Mouse (Mus musculus) heart, adult 2 months (tissue): ENCODE measurements around the gene Me1. TPM values are rescaled to one million over a fixed set of nuclear protein-coding genes. Genes with fewer than 3 reads are reported as not detected.

ENCODE experiments used
- DNase-seq, 2 experiments: peaks; one replicate each; pipeline ENCODE4 v3.0.0; 2021
- H3K27ac ChIP-seq: fragments of 200-600 bp; 2 replicates; pipeline ENCODE4 v1.8.1; 2022
- H3K27me3 ChIP-seq: fragments of 200-500 bp; 2 replicates; pipeline ENCODE4 v1.6.1; 2012; ENCODE audit warnings: mild to moderate bottlenecking, low read length, inconsistent platforms, mixed read lengths; ENCODE audit not compliant: control insufficient read depth, insufficient read depth
- H3K36me3 ChIP-seq: fragments of 200-500 bp; 2 replicates; pipeline ENCODE4 v1.6.1; 2012; ENCODE audit warnings: low read length, inconsistent platforms; ENCODE audit not compliant: control insufficient read depth, insufficient read depth
- H3K4me1 ChIP-seq: fragments of 200-500 bp; 2 replicates; pipeline ENCODE4 v1.6.1; 2011; ENCODE audit warnings: low read length; ENCODE audit not compliant: control insufficient read depth, insufficient read depth
- H3K4me3 ChIP-seq: fragments of 200-600 bp; 2 replicates; pipeline ENCODE4 v1.8.1; 2022
- H3K79me2 ChIP-seq: fragments of 200-500 bp; replicated peaks from 2 replicates; pipeline ENCODE4 v1.6.1; 2012; ENCODE audit warnings: mild to moderate bottlenecking, inconsistent platforms, low read length, moderate library complexity, mixed read lengths; ENCODE audit not compliant: control insufficient read depth, insufficient read depth
- H3K9ac ChIP-seq: fragments of 200-500 bp; 2 replicates; pipeline ENCODE4 v1.6.1; 2012; ENCODE audit warnings: low read depth, mild to moderate bottlenecking, control low read depth, inconsistent platforms, low read length, mixed read lengths
- CTCF ChIP-seq: fragments of 200-600 bp; IDR thresholded peaks from 2 replicates; pipeline ENCODE4 v1.8.1; 2022; ENCODE audit warnings: antibody characterized with exemption, mild to moderate bottlenecking, moderate library complexity
- EP300 ChIP-seq: fragments of 200-500 bp; IDR thresholded peaks from 2 replicates; pipeline ENCODE4 v1.6.1; 2011; ENCODE audit warnings: low read depth, low read length, control low read depth; ENCODE audit not compliant: insufficient read depth
- POLR2A ChIP-seq: fragments of 200-500 bp; IDR thresholded peaks from 2 replicates; pipeline ENCODE4 v1.6.1; 2011; ENCODE audit warnings: mild to moderate bottlenecking, low read depth, low read length, control low read depth; ENCODE audit not compliant: insufficient read depth
- WGBS: fragments of 180-500 bp; shearing (Covaris S2); methylation state at CpG from one replicate; pipeline ENCODE4 v1.1.7; 2018; 5-methylcytosine and 5-hydroxymethylcytosine counted together
- intact Hi-C: fragments of 180-260 bp; cut with DNase I; formaldehyde crosslinking; loops from one replicate; pipeline ENCODE4 v1.15.1; 2025
- polyA plus RNA-seq: library from polyadenylated mRNA; depleted of rRNA; stranded (reverse); fragments of >200 nt; gene quantifications from 2 replicates; pipeline ENCODE4 v1.2.3, GENCODE M21; 2012; rRNA removed
- total RNA-seq, 2 experiments: library from RNA; stranded (reverse); gene quantifications; 2 replicates each; pipeline ENCODE4 v1.2.3; 2021

Me1 gene
- total and polyA plus RNA-seq, 3 experiments = 67.1 to 110 (median 100.0) TPM

DNA sequence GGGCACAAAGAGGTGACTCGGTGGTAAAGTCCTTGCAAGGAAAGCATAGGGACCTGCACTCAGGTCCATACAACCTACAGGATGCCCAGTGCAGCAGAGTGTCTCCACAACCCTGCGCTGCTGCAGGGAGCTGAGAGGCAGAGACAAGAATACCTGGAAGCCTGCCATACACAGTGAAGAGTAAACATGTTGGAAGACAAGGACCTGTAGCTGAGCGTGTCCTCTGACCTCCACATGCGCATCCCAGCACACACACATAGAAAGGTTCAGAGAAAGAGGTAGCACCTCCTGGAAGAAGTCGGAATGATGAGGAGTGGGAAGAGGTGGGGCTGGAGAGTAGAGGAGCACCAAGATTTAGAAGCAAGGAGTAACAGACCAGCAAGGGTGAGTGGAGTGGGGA lies 161.7 kb downstream of the Me1 start:
- H3K27me3 ChIP-seq = no peaks in the 10 kb centered on the region
- no peak for DNase-seq
- H3K4me1 ChIP-seq = no peaks in the 10 kb centered on the region
- 86% methylated on average over 5 of the region's 5 CpGs for WGBS
- intact Hi-C loops = no loop called here
- no peak overlapping the region for H3K27ac ChIP-seq
- TF ChIP-seq POLR2A (no peak), EP300 (no peak), CTCF (no peak)
- H3K36me3 ChIP-seq = no peaks in the 10 kb centered on the region; the same call in 1 of the 2 replicates
- no peak overlapping the region for H3K9ac ChIP-seq
- H3K79me2 ChIP-seq = no peaks in the 10 kb centered on the region
- no peak overlapping the region for H3K4me3 ChIP-seq

Other genes starting within 250 kb of the Me1 start
- gene Ube2cbp, start 231.0 kb downstream of the Me1 start, total RNA-seq = 1 to 10 TPM in 1 of 2 experiments, under 1 TPM in 1; 0.84 to 1.5 TPM
- gene Ube2cbp, start 231.0 kb downstream of the Me1 start, polyA plus RNA-seq = 0.64 and 1.1 TPM in 2 replicates
- 10 to 100 TPM; 16.2 to 17.9 TPM for gene Dop1a, start 228.8 kb downstream of the Me1 start, total RNA-seq
- 9.1 and 10.5 TPM in 2 replicates for gene Dop1a, start 228.8 kb downstream of the Me1 start, polyA plus RNA-seq
- gene Pgm3, start 124.1 kb downstream of the Me1 start, total RNA-seq = 1 to 10 TPM; 6.2 to 6.5 TPM
- gene Pgm3, start 124.1 kb downstream of the Me1 start, polyA plus RNA-seq = 3.2 and 5.0 TPM in 2 replicates
- under 1 TPM; 0.27 to 0.47 TPM for gene Rwdd2a, start 124.0 kb downstream of the Me1 start, total RNA-seq
- 0.64 and 0.86 TPM in 2 replicates for gene Rwdd2a, start 124.0 kb downstream of the Me1 start, polyA plus RNA-seq
- gene Prss35, start 47.7 kb upstream of the Me1 start, total RNA-seq = under 1 TPM; 0.30 to 0.37 TPM
- gene Prss35, start 47.7 kb upstream of the Me1 start, polyA plus RNA-seq = 0.16 and 0.56 TPM in 2 replicates
- 1 to 10 TPM; 4.8 to 5.8 TPM for gene Snap91, start 184.7 kb upstream of the Me1 start, total RNA-seq
- gene Snap91, start 184.7 kb upstream of the Me1 start, polyA plus RNA-seq = 3.8 and 7.0 TPM in 2 replicates